Mouse (Mus musculus) thymus, adult 2 months (tissue): ENCODE measurements around the gene Mthfd2. TPM values are rescaled to one million over a fixed set of nuclear protein-coding genes. Genes with fewer than 3 reads are reported as not detected.
A peak's percentile ranks its signal among the peaks of the same experiment; 100 is the strongest.

ENCODE experiments used
- DNase-seq: peaks from one replicate; pipeline ENCODE4 v3.0.0; 2021
- H3K27ac ChIP-seq: fragments of 200-500 bp; 2 replicates; pipeline ENCODE4 v1.5.1; 2012; ENCODE audit warnings: low read length, control low read depth; ENCODE audit not compliant: control insufficient read depth, insufficient read depth
- H3K27me3 ChIP-seq: fragments of 200-500 bp; 2 replicates; pipeline ENCODE4 v1.6.1; 2012; ENCODE audit warnings: mild to moderate bottlenecking, low read length, moderate library complexity, mixed read lengths; ENCODE audit not compliant: control insufficient read depth, insufficient read depth
- H3K36me3 ChIP-seq: fragments of 200-500 bp; 2 replicates; pipeline ENCODE4 v1.6.1; 2012; ENCODE audit warnings: mild to moderate bottlenecking, low read length, moderate library complexity; ENCODE audit not compliant: control insufficient read depth, insufficient read depth
- H3K4me1 ChIP-seq: fragments of 200-500 bp; replicated peaks from 2 replicates; pipeline ENCODE4 v1.6.1; 2012; ENCODE audit warnings: low read length; ENCODE audit not compliant: control insufficient read depth, insufficient read depth
- H3K4me3 ChIP-seq: fragments of 200-500 bp; 2 replicates; pipeline ENCODE4 v1.5.1; 2012; ENCODE audit warnings: mild to moderate bottlenecking, low read length, control low read depth, moderate library complexity; ENCODE audit not compliant: control insufficient read depth, insufficient read depth
- CTCF ChIP-seq: fragments of 200-500 bp; IDR thresholded peaks from 2 replicates; pipeline ENCODE4 v1.5.1; 2012; ENCODE audit warnings: mild to moderate bottlenecking, control low read depth, low read length, moderate library complexity, borderline replicate concordance; ENCODE audit not compliant: control insufficient read depth, poor library complexity, insufficient read depth; ENCODE audit errors: extremely low read depth
- POLR2A ChIP-seq: fragments of 200-500 bp; IDR thresholded peaks from 2 replicates; pipeline ENCODE4 v1.6.1; 2012; ENCODE audit warnings: mild to moderate bottlenecking, low read length, control low read depth, moderate library complexity; ENCODE audit not compliant: control insufficient read depth, poor library complexity, insufficient read depth; ENCODE audit errors: extremely low read depth
- WGBS: fragments of 180-500 bp; shearing (Covaris S2); methylation state at CpG from one replicate; pipeline ENCODE4 v1.1.7; 2018; 5-methylcytosine and 5-hydroxymethylcytosine counted together
- polyA plus RNA-seq: library from polyadenylated mRNA; depleted of rRNA; stranded (reverse); fragments of >200 nt; gene quantifications from 2 replicates; pipeline ENCODE4 v1.2.3, GENCODE M21; 2012; rRNA removed

Gene Mthfd2
- polyA plus RNA-seq: 15.9 and 16.3 TPM in 2 replicates

GRCm38 (mm10) chr6:83325525-83326393 is at the start of gene Mthfd2, which contains the start of gene Mob1a:
Gene Mthfd2 (minus strand): TSS chr6:83325908.
Gene Mob1a (plus strand): TSS chr6:83326016.
- Histone ChIP-seq H3K4me1 (peaks cover 5% of the 10 kb centered on the region), H3K27ac (peak within 1 kb of the TSS; percentile 79), H3K36me3 (peaks cover 16% of the 10 kb centered on the region), H3K27me3 (no peaks in the 10 kb centered on the region), H3K4me3 (peak within 1 kb of the TSS; percentile 77)
- DNase-seq: peak; percentile 94
- under 1% methylated on average over 64 of the region's 65 CpGs for WGBS
- TF ChIP-seq CTCF: 0 out of 2 replicates have a peak, but pooled peaks have one; percentile 42
- TF ChIP-seq POLR2A: peak; percentile 94

DNA sequence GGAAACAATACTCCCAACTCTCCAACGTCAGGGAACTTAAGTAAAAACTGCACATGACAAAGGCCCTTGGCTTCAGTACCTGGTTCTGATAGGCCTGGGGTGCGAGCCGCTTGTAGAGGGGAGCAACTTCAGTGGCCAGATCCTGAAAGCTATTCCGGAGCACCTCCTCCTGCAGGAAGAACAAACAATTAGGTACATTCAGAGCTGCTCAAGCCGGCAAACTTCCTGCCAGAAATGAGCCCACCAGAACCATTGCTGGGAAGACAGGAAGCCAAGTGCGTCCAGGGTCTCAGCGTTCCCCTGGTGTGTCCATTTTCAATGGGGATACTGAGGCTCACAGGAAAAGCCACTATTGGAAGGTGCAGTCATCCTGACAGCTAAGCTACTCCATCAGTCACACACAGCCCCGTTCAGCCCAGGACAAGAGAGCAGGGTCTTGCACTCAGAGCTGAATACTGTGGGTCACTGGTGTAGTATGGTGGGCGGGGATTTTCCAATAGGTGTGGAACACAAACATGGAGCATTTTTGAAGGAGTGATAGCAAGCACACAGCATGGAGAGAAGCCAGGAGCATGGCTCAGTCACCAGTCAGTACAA is 48.1 kb upstream of the Mthfd2 start:
- H3K36me3 ChIP-seq: peaks cover 97% of the 10 kb centered on the region
- WGBS: 95% methylated on average over 9 of the region's 9 CpGs
- H3K27me3 ChIP-seq: no peaks in the 10 kb centered on the region
- TF ChIP-seq POLR2A: no peak
- no peak for TF ChIP-seq CTCF
- no peak for DNase-seq
- no peaks in the 10 kb centered on the region for H3K4me1 ChIP-seq
- no peak overlapping the region for H3K4me3 ChIP-seq
- no peak overlapping the region for H3K27ac ChIP-seq

DNA sequence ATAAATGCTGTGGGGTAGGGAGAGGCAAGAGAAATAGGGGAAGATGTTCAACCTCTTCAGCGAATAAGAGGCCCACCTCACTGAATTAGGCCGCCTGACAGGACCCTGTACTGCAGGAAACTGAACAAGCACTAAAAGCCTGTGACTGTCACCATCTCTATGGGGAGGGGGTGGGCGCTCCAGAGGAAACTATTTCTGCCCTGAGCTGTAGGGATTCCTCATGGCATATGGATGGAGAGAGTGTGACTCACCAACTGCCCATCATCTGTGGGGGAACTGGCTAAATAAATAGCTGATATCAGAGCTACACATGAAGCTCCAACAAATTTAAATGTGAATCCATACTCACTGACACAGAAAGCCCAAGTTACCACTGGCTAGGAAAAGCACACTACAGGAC is 45.6 kb upstream of the Mthfd2 start:
- Histone ChIP-seq H3K4me3 (no peak overlapping the region), H3K36me3 (peaks cover 88% of the 10 kb centered on the region), H3K27ac (no peak overlapping the region), H3K4me1 (no peaks in the 10 kb centered on the region), H3K27me3 (no peaks in the 10 kb centered on the region)
- TF ChIP-seq POLR2A: no peak
- no peak for TF ChIP-seq CTCF
- 97% methylated on average over 3 of the region's 3 CpGs for WGBS
- DNase-seq: no peak

DNA sequence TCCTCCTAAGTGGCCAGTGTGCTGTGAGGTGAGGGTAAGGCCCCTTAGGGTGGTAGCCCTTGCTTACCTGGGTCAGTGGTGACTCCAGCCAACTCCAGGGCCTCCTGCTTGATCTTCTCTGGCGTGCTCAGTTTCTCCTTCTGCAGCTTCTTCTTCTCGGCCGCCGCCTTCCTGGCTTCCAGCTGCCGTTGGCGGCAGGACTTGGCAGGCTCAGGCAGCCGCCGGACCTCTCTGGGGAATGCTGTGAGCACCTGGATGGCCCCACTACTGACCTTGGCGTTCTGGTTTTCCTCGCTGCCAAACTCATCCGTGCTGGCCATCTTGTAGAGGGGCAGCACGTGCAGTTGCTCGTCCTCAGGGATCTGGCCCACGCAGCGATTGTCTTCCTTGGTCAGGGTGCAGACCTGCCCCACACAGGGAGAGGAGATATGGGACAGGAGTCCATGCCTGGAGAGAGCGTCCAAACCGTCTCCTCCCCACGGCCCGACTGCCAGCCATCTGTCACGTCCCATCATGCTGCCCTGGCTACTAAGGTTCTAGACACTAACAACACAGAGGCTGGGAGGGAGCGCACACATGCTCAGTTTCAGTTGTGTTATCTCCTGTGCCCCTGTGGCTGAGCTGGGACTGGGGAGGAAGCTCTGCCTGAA is 44.7 kb upstream of the Mthfd2 start:
- no peaks in the 10 kb centered on the region for H3K27me3 ChIP-seq
- no peak overlapping the region for H3K4me3 ChIP-seq
- H3K4me1 ChIP-seq: no peaks in the 10 kb centered on the region
- no peak for TF ChIP-seq POLR2A
- no peak for TF ChIP-seq CTCF
- no peak for DNase-seq
- peaks cover 78% of the 10 kb centered on the region for H3K36me3 ChIP-seq
- 98% methylated on average over 21 of the region's 21 CpGs for WGBS
- H3K27ac ChIP-seq: no peak overlapping the region

- Histone ChIP-seq H3K36me3 (peaks cover 6% of the 10 kb centered on the region), H3K27me3 (no peaks in the 10 kb centered on the region), H3K4me3 (no peak overlapping the region), H3K4me1 (no peaks in the 10 kb centered on the region), H3K27ac (no peak overlapping the region)
- TF ChIP-seq POLR2A: no peak
- no peak for TF ChIP-seq CTCF
- DNase-seq: no peak
- WGBS: 94% methylated on average over 12 of the region's 12 CpGs
Observed at GRCm38 (mm10) chr6:83363075-83363474, 37.4 kb upstream of the Mthfd2 start.

DNA sequence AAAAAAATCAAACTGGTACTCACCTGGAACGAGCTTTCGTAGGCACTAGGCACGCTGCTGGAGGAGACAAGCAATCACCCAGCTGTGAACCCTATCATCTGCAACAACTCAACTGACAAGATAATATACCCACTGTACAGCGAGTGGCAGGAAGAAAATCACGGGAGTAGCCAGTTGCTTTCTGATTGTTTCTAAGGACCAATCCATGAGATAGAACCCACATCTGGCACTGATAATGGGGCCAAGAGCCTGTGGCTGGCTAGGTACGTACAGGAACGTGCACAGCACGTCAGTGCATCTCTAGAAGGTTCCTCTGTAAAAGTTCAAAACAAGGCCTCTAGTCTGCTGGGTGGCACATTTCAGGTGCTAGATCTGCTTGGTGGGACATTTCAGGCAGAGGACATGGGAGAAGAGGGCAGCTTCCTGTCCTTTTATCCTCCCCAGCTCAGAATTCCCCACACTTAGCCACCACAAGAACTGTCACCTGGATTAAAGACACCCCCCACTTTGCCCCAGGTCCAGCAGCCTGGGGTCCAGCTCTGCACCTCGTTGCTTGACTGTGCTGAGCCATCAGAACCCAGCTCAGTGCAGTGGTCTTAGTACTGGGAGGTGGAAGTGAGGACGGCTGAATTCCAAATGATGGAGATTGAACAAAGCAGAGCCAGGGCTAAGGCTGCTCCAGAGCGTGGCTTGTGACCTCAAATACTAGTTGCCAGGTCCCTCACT is 36.0 kb upstream of the Mthfd2 start:
- Histone ChIP-seq H3K27me3 (no peaks in the 10 kb centered on the region), H3K4me3 (no peak overlapping the region), H3K4me1 (no peaks in the 10 kb centered on the region), H3K27ac (no peak overlapping the region), H3K36me3 (no peaks in the 10 kb centered on the region)
- TF ChIP-seq CTCF (no peak), POLR2A (no peak)
- no peak for DNase-seq
- 95% methylated on average over 11 of the region's 11 CpGs for WGBS
